Mouse (Mus musculus): ENCODE results near the gene Phc2.

DNA sequence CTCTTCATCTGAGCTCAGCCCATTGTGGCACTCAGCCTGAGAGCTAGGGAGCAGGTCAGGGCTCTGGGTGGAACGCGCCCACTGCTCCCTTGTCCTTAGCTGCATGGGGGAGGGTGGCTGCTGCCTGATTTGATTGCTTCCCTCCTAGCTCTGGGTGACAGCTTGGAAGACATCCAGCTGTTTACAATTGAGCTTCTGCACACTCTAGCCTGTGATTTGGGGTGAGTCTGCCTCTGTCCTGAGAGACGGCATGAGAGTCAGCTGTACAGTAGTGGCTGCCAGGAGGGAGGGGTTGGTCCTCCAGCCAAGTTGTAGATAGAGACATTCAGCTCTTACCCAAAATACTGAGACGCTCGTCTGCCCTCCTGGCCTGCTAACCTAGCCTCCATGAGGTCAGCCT is 79.7 kb downstream of the Phc2 start:
- TF ChIP-seq CTCF (conservative IDR thresholded peaks at IDR 0.05; ENCODE audit: insufficient read depth, insufficient read length, low read depth, low read length) (no peak), POLR2A (IDR thresholded peaks at IDR 0.05; ENCODE audit: low read depth, low read length) (no peak)

Data from kidney, adult 2 months (tissue).